Mouse (Mus musculus) embryonic facial prominence, embryonic 11.5 days (tissue): ENCODE data around the gene Sertm1. TPM values are rescaled to one million over a fixed set of nuclear protein-coding genes. Genes with fewer than 3 reads are reported as not detected.

Experiments used
- ATAC-seq: fragments of 200-750 bp; cut with Nextera tagmentation; replicated peaks from 2 replicates; pipeline ENCODE4 v1.8.0; 2017; ENCODE audit warnings: low read depth; ENCODE audit not compliant: insufficient number of reproducible peaks, low FRiP score, low TSS enrichment
- DNase-seq: peaks from one replicate; pipeline ENCODE4 v3.0.0-alpha.2; 2015; ENCODE audit warnings: low spot score
- H3K27ac ChIP-seq: fragments of 300-500 bp; sonication (generic); replicated peaks from 2 replicates; pipeline ENCODE4 v1.5.1; 2014; ENCODE audit warnings: mild to moderate bottlenecking, low read depth, low read length, control low read depth
- H3K27me3 ChIP-seq: fragments of 300-500 bp; sonication (generic); 2 replicates; pipeline ENCODE4 v1.6.1; 2014; ENCODE audit warnings: mild to moderate bottlenecking, low read length, moderate library complexity, mixed read lengths; ENCODE audit not compliant: control insufficient read depth, insufficient read depth
- H3K36me3 ChIP-seq: fragments of 300-500 bp; sonication (generic); replicated peaks from 2 replicates; pipeline ENCODE4 v1.6.1; 2014; ENCODE audit warnings: low read depth, mild to moderate bottlenecking, low read length, moderate library complexity, mixed read lengths; ENCODE audit not compliant: control insufficient read depth, insufficient read depth
- H3K4me1 ChIP-seq: fragments of 300-500 bp; sonication (generic); 2 replicates; pipeline ENCODE4 v1.6.1; 2014; ENCODE audit warnings: low read length, mixed read lengths; ENCODE audit not compliant: control insufficient read depth, insufficient read depth
- H3K4me2 ChIP-seq: fragments of 300-500 bp; sonication (generic); 2 replicates; pipeline ENCODE4 v1.6.1; 2014; ENCODE audit warnings: low read depth, mild to moderate bottlenecking, control low read depth, low read length, moderate library complexity
- H3K4me3 ChIP-seq: fragments of 300-500 bp; sonication (generic); 2 replicates; pipeline ENCODE4 v1.5.1; 2014; ENCODE audit warnings: low read depth, low read length, control low read depth
- H3K9ac ChIP-seq: fragments of 300-500 bp; sonication (generic); replicated peaks from 2 replicates; pipeline ENCODE4 v1.6.1; 2014; ENCODE audit warnings: mild to moderate bottlenecking, control low read depth, low read length
- H3K9me3 ChIP-seq: fragments of 300-500 bp; sonication (generic); replicated peaks from 2 replicates; pipeline ENCODE4 v1.6.1; 2016; ENCODE audit warnings: mild to moderate bottlenecking, low read length, inconsistent platforms, mixed read lengths; ENCODE audit not compliant: control insufficient read depth
- WGBS: fragments of 180-500 bp; shearing (Covaris S2); extraction: QIAGEN DNeasy Blood & Tissue Kit; methylation state at CpG from one replicate; pipeline ENCODE4 v1.1.7; 2014; 5-methylcytosine and 5-hydroxymethylcytosine counted together
- polyA plus RNA-seq: library from polyadenylated mRNA; unstranded; fragments of >200 nt; fragmentation: Nextera tagmentation; extraction: Ambion mirVana; gene quantifications from 2 replicates; pipeline ENCODE4 v1.2.1, GENCODE M21; 2014

The Sertm1 gene
- polyA plus RNA-seq, 1 experiment from 2014 or later: 0.60 TPM

DNA sequence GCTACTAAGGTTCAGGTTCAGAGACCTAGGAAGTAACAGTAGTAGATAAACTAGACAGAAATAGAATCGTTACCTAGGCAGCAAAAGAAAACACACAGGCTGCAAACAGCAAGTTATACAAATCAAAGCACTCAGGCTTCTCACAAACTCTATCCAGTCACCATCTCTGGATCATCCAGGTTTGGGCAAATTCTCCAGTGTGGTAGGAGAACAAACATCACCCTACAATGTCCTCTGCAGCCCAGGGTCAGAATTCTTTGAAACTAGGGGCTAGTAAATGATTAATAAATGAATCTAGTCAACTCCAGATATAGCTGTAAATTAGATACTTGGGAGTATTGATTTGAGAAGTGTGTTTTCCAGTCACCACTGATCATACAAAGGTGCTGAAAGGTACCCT lies 6.8 kb downstream of the Sertm1 start:
- DNase-seq: no peak
- Histone ChIP-seq H3K9me3 (no peaks in the 10 kb centered on the region), H3K9ac (no peak overlapping the region), H3K27me3 (no peaks in the 10 kb centered on the region), H3K27ac (no peak overlapping the region), H3K4me2 (no peak overlapping the region), H3K4me1 (no peaks in the 10 kb centered on the region), H3K36me3 (no peaks in the 10 kb centered on the region), H3K4me3 (no peak overlapping the region)
- 81% methylated on average over 1 of the region's 1 CpGs for WGBS
- no peak for ATAC-seq

DNA sequence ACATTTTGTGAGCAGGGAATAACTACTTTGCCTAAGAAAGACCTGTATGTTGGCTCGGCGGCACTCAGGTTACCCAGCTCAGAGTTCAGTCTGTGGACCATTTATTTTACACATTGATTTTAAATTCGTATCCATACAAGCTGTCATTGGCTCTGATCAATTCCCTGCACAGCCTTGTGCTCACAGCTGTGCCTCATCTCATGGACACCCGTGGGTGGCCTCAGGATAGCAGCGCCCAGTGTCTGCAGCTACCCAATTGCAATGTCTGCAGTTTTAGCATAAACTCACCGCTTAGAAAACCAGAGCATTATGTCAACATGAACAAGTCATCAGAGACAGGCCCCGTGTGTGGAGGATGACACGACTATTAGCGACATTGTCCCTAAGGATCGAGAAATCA lies 17.7 kb downstream of the Sertm1 start:
- DNase-seq: no peak
- H3K9ac ChIP-seq: no peak overlapping the region
- no peaks in the 10 kb centered on the region for H3K27me3 ChIP-seq
- no peak overlapping the region for H3K4me2 ChIP-seq
- no peak overlapping the region for H3K4me3 ChIP-seq
- H3K36me3 ChIP-seq: no peaks in the 10 kb centered on the region
- no peaks in the 10 kb centered on the region for H3K4me1 ChIP-seq
- WGBS: 87% methylated on average over 10 of the region's 10 CpGs
- no peaks in the 10 kb centered on the region for H3K9me3 ChIP-seq
- H3K27ac ChIP-seq: no peak overlapping the region
- no peak for ATAC-seq

DNA sequence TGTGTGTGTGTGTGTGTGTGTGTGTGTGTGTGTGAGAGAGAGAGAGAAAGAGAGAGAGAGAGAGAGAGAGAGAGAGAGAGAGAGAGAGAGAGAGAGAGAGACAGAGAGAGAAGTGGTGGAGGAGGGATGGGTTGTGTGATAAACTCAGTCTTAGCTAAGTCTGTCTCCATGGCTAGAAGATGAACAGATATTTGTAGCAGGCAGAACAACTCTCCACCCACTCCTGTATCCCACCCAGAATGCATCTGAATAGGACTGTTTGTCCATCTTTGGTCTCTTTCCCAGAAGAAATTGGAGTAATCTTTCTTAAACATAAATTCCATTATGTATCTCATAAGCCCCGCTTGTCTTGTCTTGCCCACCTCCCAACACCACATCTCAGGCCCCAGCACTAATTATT lies 20.8 kb downstream of the Sertm1 start:
- DNase-seq: no peak
- no peak for ATAC-seq
- 76% methylated on average over 1 of the region's 1 CpGs for WGBS

DNA sequence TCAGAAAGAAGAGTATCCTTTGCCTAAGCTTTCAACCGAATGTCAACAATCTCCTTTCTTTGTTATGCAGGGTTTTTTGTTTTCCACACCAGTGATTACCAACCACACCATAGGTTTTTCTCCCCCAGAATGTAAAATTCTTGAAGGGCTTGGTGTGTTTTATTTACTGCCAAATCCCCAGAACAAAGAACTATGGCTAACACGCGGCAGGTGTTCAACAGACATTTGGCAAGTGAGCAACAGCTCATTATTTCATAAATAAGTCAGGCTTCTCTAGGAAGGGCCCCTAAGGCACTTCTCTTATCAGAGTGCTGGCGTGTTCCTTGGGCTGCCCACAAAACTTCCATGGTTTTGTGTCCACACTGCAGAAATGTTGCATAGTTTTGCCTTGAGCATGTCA lies 23.5 kb downstream of the Sertm1 start:
- no peak for DNase-seq
- H3K4me1 ChIP-seq: no peaks in the 10 kb centered on the region
- no peaks in the 10 kb centered on the region for H3K27me3 ChIP-seq
- H3K36me3 ChIP-seq: no peaks in the 10 kb centered on the region
- H3K4me2 ChIP-seq: no peak overlapping the region
- ATAC-seq: no peak
- no peaks in the 10 kb centered on the region for H3K9me3 ChIP-seq
- H3K4me3 ChIP-seq: no peak overlapping the region
- WGBS: 65% methylated on average over 4 of the region's 4 CpGs
- H3K27ac ChIP-seq: no peak overlapping the region
- no peak overlapping the region for H3K9ac ChIP-seq

More for the DNA sequence above, 20.8 kb downstream of the Sertm1 start:
- no peak overlapping the region for H3K9ac ChIP-seq
- no peaks in the 10 kb centered on the region for H3K27me3 ChIP-seq
- H3K4me3 ChIP-seq: no peak overlapping the region
- no peak overlapping the region for H3K4me2 ChIP-seq
- no peaks in the 10 kb centered on the region for H3K36me3 ChIP-seq
- no peak overlapping the region for H3K27ac ChIP-seq
- no peaks in the 10 kb centered on the region for H3K9me3 ChIP-seq
- no peaks in the 10 kb centered on the region for H3K4me1 ChIP-seq

DNA sequence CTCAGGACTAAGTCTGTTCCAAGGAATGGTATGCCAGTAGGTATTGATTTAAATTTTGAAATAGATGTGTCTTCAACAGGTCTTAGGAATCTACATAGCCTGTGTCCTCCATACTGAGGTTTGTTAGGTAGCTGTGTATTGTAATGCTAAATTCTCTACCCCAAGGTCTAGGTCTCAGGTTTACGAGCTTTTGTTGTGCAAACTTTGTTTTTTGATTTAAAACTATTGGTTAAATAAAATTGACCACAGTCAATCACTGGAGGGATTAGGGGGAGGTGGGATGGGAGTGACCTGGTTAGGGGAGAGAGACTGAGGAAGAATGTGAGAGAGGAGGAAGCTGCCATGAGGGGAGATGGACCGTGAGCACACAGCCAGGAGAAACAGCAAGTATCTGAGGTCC lies 29.2 kb downstream of the Sertm1 start:
- H3K27ac ChIP-seq: no peak overlapping the region
- 83% methylated on average over 2 of the region's 2 CpGs for WGBS
- no peaks in the 10 kb centered on the region for H3K27me3 ChIP-seq
- no peaks in the 10 kb centered on the region for H3K4me1 ChIP-seq
- ATAC-seq (no peak), DNase-seq (no peak)
- no peak overlapping the region for H3K4me2 ChIP-seq
- no peaks in the 10 kb centered on the region for H3K36me3 ChIP-seq
- no peak overlapping the region for H3K9ac ChIP-seq
- no peaks in the 10 kb centered on the region for H3K9me3 ChIP-seq
- H3K4me3 ChIP-seq: no peak overlapping the region

Other genes with a start within 250 kb of the Sertm1 start
- 126 TPM in 2 replicates for gene Supt20, start 223.1 kb downstream of the Sertm1 start, polyA plus RNA-seq
- 1.1 and 1.9 TPM in 2 replicates for gene Gm21958, start 201.5 kb downstream of the Sertm1 start, polyA plus RNA-seq
- 165 and 176 TPM in 2 replicates for gene Exosc8, start 180.5 kb downstream of the Sertm1 start, polyA plus RNA-seq
- 45.9 and 46.1 TPM in 2 replicates for gene Alg5, start 180.3 kb downstream of the Sertm1 start, polyA plus RNA-seq
- 1.2 TPM in 2 replicates for gene Smad9, start 160.3 kb downstream of the Sertm1 start, polyA plus RNA-seq
- gene Rfxap, start 108.1 kb downstream of the Sertm1 start, polyA plus RNA-seq: 43.2 and 44.3 TPM in 2 replicates
- 2.2 and 2.6 TPM in 2 replicates for gene Ccna1, start 139.6 kb upstream of the Sertm1 start, polyA plus RNA-seq
- 77.7 and 84.8 TPM in 2 replicates for gene Spg20, start 196.2 kb upstream of the Sertm1 start, polyA plus RNA-seq
- gene Ccdc169, start 221.5 kb upstream of the Sertm1 start, polyA plus RNA-seq: 0.07 TPM in 1 of 2 replicates, not detected in the other